Mouse (Mus musculus) erythroid progenitor cell, adult 5-6 weeks (primary cell): Measurements from ENCODE around the gene S100a11. TPM values are rescaled to one million over a fixed set of nuclear protein-coding genes. Genes with fewer than 3 reads are reported as not detected.
"Not testable (repeated sequence)": the region's sequence is repeated elsewhere in the genome, so short reads cannot be mapped to it uniquely, and the experiment has no call there.

ENCODE experiments used
- ATAC-seq: replicated peaks from 2 replicates; pipeline ENCODE4 v1.8.0; 2016; ENCODE audit warnings: moderate number of reproducible peaks, mild to moderate bottlenecking, moderate TSS enrichment, inconsistent platforms; ENCODE audit not compliant: poor library complexity, low FRiP score, severe bottlenecking
- total RNA-seq, 2 experiments: library from RNA; stranded (forward) in 1 of 2; stranded (reverse) in 1 of 2; fragments of 150-400 nt in 1 of 2; fragments of 186-747, 209-891 nt in 1 of 2; gene quantifications; 2 replicates each; pipeline versions ENCODE4 v1.2.3 to v1.2.4; 2015 to 2017; ENCODE audit warnings: low replicate concordance in 2 of 2

Gene S100a11
- total RNA-seq (2015; ENCODE audit: low replicate concordance) (477 and 485 TPM in 2 replicates), total RNA-seq (2017; ENCODE audit: low replicate concordance) (7.3 and 30.8 TPM in 2 replicates)

GRCm38 (mm10) chr3:93520330-93521193 lies at the start of gene S100a11:
TSS of gene S100a11 (plus strand) at chr3:93520488.
- ATAC-seq, result no peak

GRCm38 (mm10) chr3:93480053-93480452 lies 40.2 kb upstream of the S100a11 start:
- ATAC-seq, result no peak

- no peak for ATAC-seq
Measured at GRCm38 (mm10) chr3:93481982-93482616, 38.2 kb upstream of the S100a11 start.

GRCm38 (mm10) chr3:93485611-93486010 lies 34.7 kb upstream of the S100a11 start:
- no peak for ATAC-seq

GRCm38 (mm10) chr3:93488541-93488940 lies 31.7 kb upstream of the S100a11 start:
- ATAC-seq, result no peak

- no peak for ATAC-seq
Measured at GRCm38 (mm10) chr3:93492176-93492575, 28.1 kb upstream of the S100a11 start.

GRCm38 (mm10) chr3:93493992-93494391 lies 26.3 kb upstream of the S100a11 start:
- ATAC-seq, result peak; percentile 72

GRCm38 (mm10) chr3:93494774-93495173 lies 25.5 kb upstream of the S100a11 start:
- ATAC-seq, result not testable (repeated sequence)

GRCm38 (mm10) chr3:93497131-93497530 lies 23.2 kb upstream of the S100a11 start:
- no peak for ATAC-seq

- no peak for ATAC-seq
Measured at GRCm38 (mm10) chr3:93499129-93499528, 21.2 kb upstream of the S100a11 start.

GRCm38 (mm10) chr3:93504536-93505189 lies 15.6 kb upstream of the S100a11 start:
- no peak for ATAC-seq

GRCm38 (mm10) chr3:93505960-93506863 lies 14.1 kb upstream of the S100a11 start:
- no peak for ATAC-seq

GRCm38 (mm10) chr3:93506881-93507325 lies 13.4 kb upstream of the S100a11 start:
- no peak for ATAC-seq

- ATAC-seq, result no peak
Measured at GRCm38 (mm10) chr3:93509301-93509700, 11.0 kb upstream of the S100a11 start.

GRCm38 (mm10) chr3:93511036-93511435 lies 9.3 kb upstream of the S100a11 start:
- ATAC-seq, result no peak

GRCm38 (mm10) chr3:93511801-93512200 lies 8.5 kb upstream of the S100a11 start:
- no peak for ATAC-seq

- ATAC-seq, result no peak
Measured at GRCm38 (mm10) chr3:93512386-93513101, 7.7 kb upstream of the S100a11 start.

GRCm38 (mm10) chr3:93514628-93515027 lies 5.7 kb upstream of the S100a11 start:
- ATAC-seq, result no peak

GRCm38 (mm10) chr3:93517343-93517742 lies 2.9 kb upstream of the S100a11 start:
- no peak for ATAC-seq
